Mouse (Mus musculus) embryonic facial prominence, embryonic 13.5 days (tissue): ENCODE data around the gene 2410137M14Rik. TPM values are rescaled to one million over a fixed set of nuclear protein-coding genes. Genes with fewer than 3 reads are reported as not detected.
"Not testable (repeated sequence)": the region's sequence is repeated elsewhere in the genome, so short reads cannot be mapped to it uniquely, and the experiment has no call there.

ENCODE experiments used
- ATAC-seq: fragments of 200-750 bp; cut with Nextera tagmentation; 2 replicates; pipeline ENCODE4 v1.8.0; 2017; ENCODE audit warnings: low read depth; ENCODE audit not compliant: insufficient number of reproducible peaks, insufficient read depth, low FRiP score, low TSS enrichment
- H3K27ac ChIP-seq: fragments of 300-500 bp; sonication (generic); 2 replicates; pipeline ENCODE4 v1.5.1; 2015; ENCODE audit warnings: moderate library complexity, mild to moderate bottlenecking, inconsistent platforms
- H3K27me3 ChIP-seq: fragments of 300-500 bp; sonication (generic); 2 replicates; pipeline ENCODE4 v1.6.1; 2015; ENCODE audit warnings: mild to moderate bottlenecking, inconsistent platforms
- H3K36me3 ChIP-seq: fragments of 300-500 bp; sonication (generic); 2 replicates; pipeline ENCODE4 v1.6.1; 2015; ENCODE audit warnings: mild to moderate bottlenecking, inconsistent platforms
- H3K4me1 ChIP-seq: fragments of 300-500 bp; sonication (generic); 2 replicates; pipeline ENCODE4 v1.6.1; 2015; ENCODE audit warnings: inconsistent platforms
- H3K4me2 ChIP-seq: fragments of 300-500 bp; sonication (generic); 2 replicates; pipeline ENCODE4 v1.6.1; 2015; ENCODE audit warnings: moderate library complexity, mild to moderate bottlenecking, inconsistent platforms
- H3K4me3 ChIP-seq: fragments of 300-500 bp; sonication (generic); 2 replicates; pipeline ENCODE4 v1.5.1; 2015; ENCODE audit warnings: mild to moderate bottlenecking, inconsistent platforms
- H3K9ac ChIP-seq: fragments of 300-500 bp; sonication (generic); 2 replicates; pipeline ENCODE4 v1.6.1; 2015; ENCODE audit warnings: mild to moderate bottlenecking, inconsistent platforms
- H3K9me3 ChIP-seq: fragments of 300-500 bp; sonication (generic); 2 replicates; pipeline ENCODE4 v1.6.1; 2016; ENCODE audit warnings: inconsistent platforms
- WGBS: fragments of 180-500 bp; shearing (Covaris S2); methylation state at CpG from one replicate; pipeline ENCODE4 v1.1.7; 2015; ENCODE audit warnings: mixed read lengths; 5-methylcytosine and 5-hydroxymethylcytosine counted together
- polyA plus RNA-seq: library from polyadenylated mRNA; unstranded; fragments of >200 nt; fragmentation: Nextera tagmentation; extraction: Ambion mirVana; gene quantifications from 2 replicates; pipeline ENCODE4 v1.2.1, GENCODE M21; 2015

2410137M14Rik gene
- not detected in 2 replicates for polyA plus RNA-seq

DNA sequence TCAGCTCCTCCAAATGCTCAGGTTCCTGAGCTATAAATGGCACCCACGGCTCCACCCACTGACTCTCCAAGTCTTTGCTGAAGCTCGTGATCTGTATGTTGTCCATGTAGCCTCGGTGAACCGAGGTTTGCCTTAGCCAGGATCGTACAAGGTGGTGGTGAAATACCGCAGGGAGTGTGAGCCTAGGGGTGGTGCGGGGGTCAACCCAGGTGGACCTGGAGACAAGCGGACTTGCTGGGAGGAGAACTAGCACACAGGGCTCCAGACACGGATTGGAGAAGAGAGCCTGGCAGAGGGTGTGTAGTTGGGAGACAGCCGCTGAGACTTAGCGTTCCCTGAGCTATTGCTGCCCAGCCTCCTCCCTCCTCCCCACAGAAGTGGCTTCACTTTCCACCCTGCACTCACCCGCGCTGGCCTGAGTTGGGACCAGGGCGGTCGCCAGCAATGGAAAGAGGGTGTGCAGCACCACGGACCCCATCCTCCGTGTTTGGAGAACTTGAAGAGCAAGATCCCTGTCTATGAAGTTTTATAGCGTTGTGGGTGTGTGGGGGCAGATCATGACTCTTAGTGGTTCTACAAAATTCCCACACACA is at the start of gene 2410137M14Rik:
Gene 2410137M14Rik, minus strand, starts transcription at position 17 of the 593 bp plus-strand sequence.
- peaks cover 15% of the 10 kb centered on the region for H3K4me1 ChIP-seq
- H3K36me3 ChIP-seq = no peaks in the 10 kb centered on the region
- H3K4me2 ChIP-seq = peak within 1 kb of the TSS; percentile 50
- ATAC-seq = no peak
- peak within 1 kb of the TSS; percentile 36; the same call in 1 of the 2 replicates for H3K9ac ChIP-seq
- H3K27ac ChIP-seq = no peak within 1 kb of the TSS
- H3K9me3 ChIP-seq = no peaks in the 10 kb centered on the region
- WGBS = 13% methylated on average over 18 of the region's 18 CpGs
- peak within 1 kb of the TSS; percentile 21 for H3K4me3 ChIP-seq
- H3K27me3 ChIP-seq = peaks cover 19% of the 10 kb centered on the region

DNA sequence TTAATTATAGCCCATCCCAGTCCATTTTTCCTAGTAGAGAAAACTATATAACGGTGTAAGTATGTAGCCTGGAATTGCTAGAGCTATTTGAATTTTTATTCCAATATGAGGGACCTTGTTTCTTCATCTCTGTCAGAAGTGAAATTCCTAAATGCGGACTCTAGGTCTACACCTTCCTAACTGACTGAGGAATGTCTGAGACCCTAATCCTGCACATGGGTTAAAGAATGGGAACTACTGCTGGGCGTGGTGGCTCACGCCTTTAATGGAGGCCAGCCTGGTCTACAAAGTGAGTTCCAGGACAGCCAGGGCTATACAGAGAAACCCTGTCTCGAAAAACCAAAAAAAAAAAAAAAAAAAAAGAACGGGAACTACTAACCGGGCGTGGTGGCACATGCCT is 48.1 kb upstream of the 2410137M14Rik start:
- Histone ChIP-seq H3K9me3 (no peaks in the 10 kb centered on the region), H3K4me3 (peak overlapping the region; percentile 53), H3K4me1 (0 out of 2 replicates have a peak, but pooled peaks cover 3% of the 10 kb centered on the region), H3K27me3 (no peaks in the 10 kb centered on the region), H3K36me3 (no peaks in the 10 kb centered on the region), H3K4me2 (peak overlapping the region; percentile 59), H3K9ac (no peak overlapping the region), H3K27ac (peak overlapping the region; percentile 98)
- WGBS = 60% methylated on average over 8 of the region's 8 CpGs
- ATAC-seq = no peak

DNA sequence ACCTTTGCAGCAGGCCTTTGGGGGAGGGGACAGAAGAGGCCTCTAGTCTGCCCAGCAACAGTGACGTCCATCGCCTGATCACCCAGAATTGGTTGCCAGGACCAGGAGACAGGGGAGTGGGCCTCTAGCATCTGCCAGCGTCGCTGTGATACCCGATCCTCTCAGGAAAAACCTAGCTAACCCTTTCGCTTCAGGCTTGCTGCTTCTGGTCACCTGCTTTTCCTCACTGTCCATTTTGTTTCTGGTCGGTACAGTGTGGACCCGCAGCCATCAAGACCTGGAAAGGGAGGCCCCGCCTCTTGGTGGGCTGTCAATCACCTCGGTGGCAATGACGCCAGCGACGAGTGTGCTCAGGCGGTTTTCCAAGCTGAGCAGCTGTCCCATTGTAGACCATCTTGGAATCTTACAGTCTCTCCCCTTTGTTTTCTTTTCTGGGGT is 47.7 kb upstream of the 2410137M14Rik start:
- H3K27ac ChIP-seq = peak overlapping the region; percentile 98
- H3K9ac ChIP-seq = peak overlapping the region; percentile 73
- under 1% methylated on average over 14 of the region's 14 CpGs for WGBS
- 0 out of 2 replicates have a peak, but pooled peaks cover 3% of the 10 kb centered on the region for H3K4me1 ChIP-seq
- no peaks in the 10 kb centered on the region for H3K9me3 ChIP-seq
- H3K4me3 ChIP-seq = peak overlapping the region; percentile 53
- peak overlapping the region; percentile 59 for H3K4me2 ChIP-seq
- H3K36me3 ChIP-seq = no peaks in the 10 kb centered on the region
- ATAC-seq = peak; percentile 97
- H3K27me3 ChIP-seq = no peaks in the 10 kb centered on the region

DNA sequence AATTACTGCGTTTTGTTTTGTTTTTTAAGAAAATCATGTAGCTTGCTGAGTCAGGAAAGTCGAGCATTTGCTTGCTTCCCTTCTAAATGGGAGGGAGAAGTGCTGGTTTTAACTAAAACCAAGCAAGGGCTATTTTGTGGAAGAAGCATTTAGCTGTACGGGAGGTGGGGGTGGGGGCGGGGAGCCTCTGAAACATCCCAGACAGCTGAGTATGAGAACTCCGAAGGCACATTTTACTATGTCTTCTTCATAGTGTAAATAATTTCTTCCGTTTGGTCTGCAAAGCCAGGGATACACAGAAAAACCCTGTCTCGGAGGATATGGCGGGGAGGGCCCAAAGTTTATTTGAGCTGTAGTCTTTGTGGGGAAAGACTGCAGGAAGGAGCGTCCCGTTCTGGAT is 47.2 kb upstream of the 2410137M14Rik start:
- Histone ChIP-seq H3K9ac (peak overlapping the region; percentile 73), H3K36me3 (no peaks in the 10 kb centered on the region), H3K27ac (peak overlapping the region; percentile 98), H3K4me2 (peak overlapping the region; percentile 59), H3K9me3 (no peaks in the 10 kb centered on the region), H3K4me3 (peak overlapping the region; percentile 53), H3K4me1 (0 out of 2 replicates have a peak, but pooled peaks cover 3% of the 10 kb centered on the region), H3K27me3 (no peaks in the 10 kb centered on the region)
- WGBS = 3% methylated on average over 10 of the region's 10 CpGs
- peak; percentile 62 for ATAC-seq

DNA sequence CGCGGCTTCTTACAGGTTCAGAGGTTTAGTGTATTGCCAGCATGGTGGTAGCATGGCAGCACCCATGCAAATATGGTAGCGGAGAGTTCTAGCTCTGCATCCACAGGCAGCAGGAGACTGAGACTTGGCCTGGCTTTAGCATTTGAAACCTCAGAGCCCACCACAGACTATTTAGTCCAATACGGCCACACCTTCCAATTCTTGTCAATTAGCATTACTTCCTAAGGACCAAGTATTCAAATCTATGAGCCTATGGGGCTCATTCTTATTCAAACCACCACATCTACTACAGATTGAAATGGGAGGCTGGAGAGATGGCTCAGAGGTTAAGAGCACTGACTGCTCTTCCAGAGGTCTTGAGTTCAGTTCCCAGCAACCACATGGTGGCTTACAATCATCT is 46.4 kb upstream of the 2410137M14Rik start:
- WGBS = 93% methylated on average over 4 of the region's 4 CpGs
- Histone ChIP-seq H3K4me2 (no peak overlapping the region), H3K27ac (peak overlapping the region; percentile 98), H3K4me3 (no peak overlapping the region), H3K9ac (no peak overlapping the region), H3K27me3 (no peaks in the 10 kb centered on the region), H3K4me1 (0 out of 2 replicates have a peak, but pooled peaks cover 3% of the 10 kb centered on the region), H3K36me3 (no peaks in the 10 kb centered on the region), H3K9me3 (no peaks in the 10 kb centered on the region)
- ATAC-seq = no peak

DNA sequence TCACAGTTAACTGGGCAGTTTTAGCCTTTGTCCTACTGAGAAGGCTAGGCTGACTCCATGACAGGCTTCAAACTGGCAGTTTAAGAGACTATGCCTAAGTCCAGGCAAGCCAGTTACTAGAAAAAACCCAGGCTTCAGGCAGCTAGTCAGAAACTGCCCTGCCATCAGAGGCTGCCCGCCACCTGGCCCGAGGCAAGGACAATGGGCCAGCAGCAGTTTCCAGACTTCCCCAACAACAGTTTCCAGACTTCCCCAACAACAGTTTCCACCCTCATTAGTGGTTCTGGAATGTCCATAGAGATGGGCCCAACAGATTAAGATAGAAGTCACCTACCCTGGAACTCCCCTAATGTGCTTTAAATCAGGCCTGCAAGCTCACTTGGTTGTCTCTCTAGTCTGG is 45.4 kb upstream of the 2410137M14Rik start:
- ATAC-seq = no peak

DNA sequence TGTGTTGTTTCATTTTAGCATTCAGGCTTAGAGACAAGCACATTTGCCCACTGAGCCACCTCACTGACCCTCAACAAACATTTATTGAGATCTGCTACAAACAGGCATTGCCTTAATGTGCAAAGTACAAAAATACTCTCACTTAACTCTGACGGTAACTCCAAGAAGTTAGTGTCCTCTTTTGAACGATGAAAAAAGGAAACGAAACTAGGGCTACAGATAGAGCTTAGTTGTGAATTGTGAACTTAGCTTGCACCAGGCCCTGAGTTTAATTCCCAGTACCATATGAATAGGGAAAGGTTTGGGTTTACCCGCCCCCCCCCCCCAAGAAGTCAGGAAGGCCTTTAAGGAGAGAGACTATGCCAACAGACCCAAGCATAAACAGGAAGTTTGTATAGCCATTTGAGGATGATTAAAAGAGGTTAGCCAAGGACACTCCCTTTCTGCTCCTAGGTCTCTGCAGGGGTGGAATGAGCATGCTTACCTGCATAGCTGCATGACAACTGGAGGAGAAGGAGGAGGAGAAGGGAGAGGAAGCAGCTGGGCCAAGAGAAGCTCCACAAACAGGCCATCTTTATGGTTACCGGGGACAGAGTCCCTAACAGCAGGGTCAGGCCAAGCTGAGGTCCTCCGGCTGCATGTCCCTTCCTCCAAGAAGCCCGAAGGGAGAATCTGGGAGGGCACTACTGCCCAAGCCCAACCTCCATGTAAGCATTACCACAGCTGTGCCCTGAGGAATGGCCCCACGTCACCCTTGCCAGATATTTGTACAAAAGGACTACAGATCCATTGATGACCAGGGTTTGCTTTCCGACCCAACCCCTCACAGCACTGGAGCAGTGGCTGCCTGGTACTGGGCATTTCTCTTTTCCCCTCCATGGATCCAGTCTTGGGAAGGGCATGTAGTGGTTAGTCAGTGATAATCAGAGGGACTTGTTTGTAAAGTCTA is 41.9 kb upstream of the 2410137M14Rik start, which contains the start of gene Mog:
Gene Mog, minus strand, starts transcription at position 771 of the 949 bp plus-strand sequence.
- H3K9me3 ChIP-seq = no peaks in the 10 kb centered on the region
- no peak within 1 kb of the TSS for H3K4me3 ChIP-seq
- H3K36me3 ChIP-seq = no peaks in the 10 kb centered on the region
- H3K4me2 ChIP-seq = no peak within 1 kb of the TSS
- no peak within 1 kb of the TSS for H3K9ac ChIP-seq
- 0 out of 2 replicates have a peak, but pooled peaks cover 3% of the 10 kb centered on the region for H3K4me1 ChIP-seq
- H3K27ac ChIP-seq = no peak within 1 kb of the TSS
- 70% methylated on average over 9 of the region's 9 CpGs for WGBS
- no peak for ATAC-seq
- H3K27me3 ChIP-seq = no peaks in the 10 kb centered on the region

More for the DNA sequence above, 45.4 kb upstream of the 2410137M14Rik start:
- H3K4me2 ChIP-seq = no peak overlapping the region
- 0 out of 2 replicates have a peak, but pooled peaks cover 3% of the 10 kb centered on the region for H3K4me1 ChIP-seq
- no peaks in the 10 kb centered on the region for H3K9me3 ChIP-seq
- WGBS = 83% methylated on average over 2 of the region's 2 CpGs
- no peaks in the 10 kb centered on the region for H3K27me3 ChIP-seq
- H3K27ac ChIP-seq = no peak overlapping the region
- no peaks in the 10 kb centered on the region for H3K36me3 ChIP-seq
- H3K9ac ChIP-seq = no peak overlapping the region
- H3K4me3 ChIP-seq = no peak overlapping the region

DNA sequence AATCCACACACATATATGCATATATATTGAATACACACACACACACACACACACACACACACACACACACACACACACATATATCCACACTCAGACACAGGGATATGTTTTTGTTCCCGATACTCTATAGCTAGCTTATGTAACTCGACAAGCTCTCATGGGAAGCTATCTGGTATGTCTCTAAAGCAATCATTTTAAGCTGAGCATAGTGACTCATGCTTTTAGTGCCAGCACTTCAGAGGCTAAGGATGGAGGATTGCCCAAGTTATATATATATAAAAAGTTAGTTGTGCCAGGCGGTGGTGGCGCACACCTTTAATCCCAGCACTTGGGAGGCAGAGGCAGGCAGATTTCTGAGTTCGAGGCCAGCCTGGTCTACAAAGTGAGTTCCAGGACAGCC is 38.2 kb upstream of the 2410137M14Rik start:
- H3K4me2 ChIP-seq, H3K36me3 ChIP-seq, H3K27ac ChIP-seq, H3K4me1 ChIP-seq, H3K9me3 ChIP-seq, H3K27me3 ChIP-seq, H3K9ac ChIP-seq, ATAC-seq, H3K4me3 ChIP-seq: not testable (repeated sequence)
- WGBS = 87% methylated on average over 5 of the region's 5 CpGs

DNA sequence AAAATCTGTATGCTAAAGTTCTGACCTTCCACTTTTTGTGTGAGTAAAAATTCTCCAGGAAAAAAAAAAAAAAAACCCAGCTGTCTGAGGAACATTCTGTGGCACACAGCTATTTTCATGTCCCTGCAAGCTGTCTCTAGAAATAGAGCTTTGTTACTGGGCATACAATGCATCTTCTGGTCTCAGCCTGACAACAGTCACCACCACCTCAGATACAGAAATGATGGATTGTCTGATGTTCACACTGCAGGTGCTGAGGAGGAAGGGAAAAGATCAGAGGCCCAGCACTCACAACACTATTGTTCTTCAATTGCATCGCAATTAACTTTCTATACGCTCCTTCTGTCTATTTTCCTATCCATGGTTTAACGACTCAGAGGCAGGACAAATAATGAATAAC is 37.3 kb upstream of the 2410137M14Rik start:
- 77% methylated on average over 3 of the region's 3 CpGs for whole genome bisulfite sequencing
- Histone ChIP-seq H3K4me1 (peaks cover 5% of the 10 kb centered on the region; the same call in 1 of the 2 replicates), H3K9ac (no peak overlapping the region), H3K4me3 (no peak overlapping the region), H3K36me3 (no peaks in the 10 kb centered on the region), H3K27ac (no peak overlapping the region), H3K4me2 (no peak overlapping the region), H3K27me3 (no peaks in the 10 kb centered on the region), H3K9me3 (no peaks in the 10 kb centered on the region)
- ATAC-seq = no peak

DNA sequence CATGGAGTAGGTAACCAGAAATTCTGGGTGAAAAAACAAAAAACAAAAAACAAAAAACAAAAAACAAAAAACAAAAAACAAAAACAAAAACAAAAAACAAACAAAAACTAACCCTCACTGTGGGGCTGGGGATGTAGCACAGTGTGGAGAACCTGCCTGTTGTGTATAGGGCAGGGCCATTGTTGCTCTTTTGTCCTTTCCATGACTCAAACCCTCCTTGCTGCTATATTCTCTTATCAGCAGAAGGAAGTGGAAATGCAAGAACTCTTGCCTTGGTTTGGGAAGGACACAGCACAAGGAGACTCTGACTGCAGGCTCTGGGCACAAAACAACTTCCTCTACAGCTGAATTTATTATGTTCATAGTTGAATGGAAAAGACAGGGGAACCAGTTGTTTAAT is 35.3 kb upstream of the 2410137M14Rik start:
- Histone ChIP-seq H3K27ac (peak overlapping the region; percentile 48; the same call in 1 of the 2 replicates), H3K36me3 (no peaks in the 10 kb centered on the region), H3K4me3 (no peak overlapping the region), H3K9ac (no peak overlapping the region), H3K4me1 (peaks cover 5% of the 10 kb centered on the region; the same call in 1 of the 2 replicates), H3K4me2 (no peak overlapping the region), H3K27me3 (no peaks in the 10 kb centered on the region), H3K9me3 (no peaks in the 10 kb centered on the region)
- ATAC-seq = no peak

DNA sequence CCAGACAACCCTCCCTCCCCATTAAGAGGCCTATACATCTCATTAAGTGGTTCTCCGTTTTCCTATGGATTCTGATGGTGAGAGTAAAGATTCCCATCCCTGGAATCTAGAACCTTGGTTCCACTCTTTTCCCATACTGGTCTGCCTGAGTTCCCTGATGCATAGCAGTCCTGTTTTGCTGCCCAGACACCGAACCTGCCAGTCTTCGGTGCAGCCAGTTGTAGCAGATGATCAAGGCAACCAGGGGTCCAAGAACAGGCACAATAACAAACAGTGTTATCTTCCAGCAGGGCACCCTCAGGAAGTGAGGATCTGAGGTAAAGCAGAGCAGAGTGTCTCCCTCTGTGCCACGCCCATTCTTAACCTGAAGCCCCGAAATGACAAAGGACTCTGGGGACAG is 31.1 kb upstream of the 2410137M14Rik start:
- WGBS = 73% methylated on average over 5 of the region's 5 CpGs
- Histone ChIP-seq H3K27ac (no peak overlapping the region), H3K36me3 (peaks cover 41% of the 10 kb centered on the region), H3K27me3 (no peaks in the 10 kb centered on the region), H3K4me3 (no peak overlapping the region), H3K4me1 (peaks cover 5% of the 10 kb centered on the region; the same call in 1 of the 2 replicates), H3K9me3 (no peaks in the 10 kb centered on the region), H3K4me2 (no peak overlapping the region), H3K9ac (no peak overlapping the region)
- no peak for ATAC-seq
